ENCODE assay signal across 8 mouse cellular contexts in the genomic region with DNA sequence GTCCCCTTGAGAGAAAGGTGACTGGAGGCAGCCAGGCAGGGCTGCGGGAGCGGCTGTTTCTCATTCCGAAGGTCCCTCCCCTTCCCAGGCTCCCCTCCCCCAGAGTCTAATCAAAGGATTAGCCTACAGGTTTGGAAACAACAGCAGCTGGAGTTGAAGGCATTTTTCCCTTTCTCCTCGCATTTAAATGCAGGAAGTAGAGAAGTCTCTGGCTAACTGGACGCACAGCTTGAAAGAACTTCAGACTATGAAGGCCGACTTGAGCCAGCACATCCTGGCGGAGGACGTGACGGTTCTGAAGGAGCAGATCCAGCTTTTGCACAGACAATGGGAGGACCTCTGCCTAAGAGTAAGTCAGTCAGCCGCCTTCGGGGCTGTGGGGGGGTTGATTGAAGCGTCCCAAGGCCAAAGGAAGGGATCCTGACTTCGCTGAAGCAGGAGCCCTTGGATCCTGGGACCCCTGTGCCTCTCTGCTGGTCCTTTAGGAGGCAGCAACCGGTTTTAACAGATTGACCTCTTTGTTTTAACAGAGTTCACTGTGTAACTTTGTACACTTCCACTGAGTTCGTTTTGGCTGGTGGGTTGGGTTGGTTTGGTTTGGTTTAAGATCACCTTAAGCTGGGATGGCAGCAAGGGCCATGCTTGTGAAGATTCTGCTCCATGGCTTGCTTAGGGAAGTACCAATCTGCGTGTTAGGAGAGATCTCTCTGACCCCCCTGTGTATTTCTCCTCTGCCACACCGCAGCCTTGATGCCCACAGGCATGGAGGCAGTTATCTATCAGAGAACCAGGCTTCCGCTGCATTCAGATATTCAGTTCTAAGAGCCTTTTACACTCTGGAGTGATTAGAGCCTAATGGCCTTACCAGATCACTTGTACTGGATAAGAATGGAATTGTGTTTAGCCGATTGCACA.
DNase-seq lines count a peak whose midpoint lies in the region; ATAC-seq and TF ChIP-seq lines count a peak whose summit lies in the region.

No protein-coding gene starts in this region.

- peaks cover 18% of the 10 kb centered on the region for H3K27me3 ChIP-seq in E14TG2a.4 (ENCODE audit: insufficient read depth, low read length)
- no peaks in the 10 kb centered on the region for H3K27me3 ChIP-seq in heart, postnatal 0 days (ENCODE audit: control insufficient read depth, insufficient read depth, low read length)
- no peaks in the 10 kb centered on the region for H3K27me3 ChIP-seq in limb, embryonic 14.5 days (ENCODE audit: control insufficient read depth, insufficient read depth, low read length)

- DNase-seq in embryo, embryonic 11 days = peak; percentile 86
- no peak for DNase-seq in heart, postnatal 0 days (ENCODE audit: low spot score)
- DNase-seq in limb, embryonic 14.5 days (ENCODE audit: low spot score) = peak; percentile 61
- no peak for DNase-seq in ovary, adult 18-20 months (ENCODE audit: low spot score)
- DNase-seq in spleen, postnatal 14 days (ENCODE audit: low spot score in 2 of 2) = no peak
- DNase-seq in Muller cell, postnatal 12 days (ENCODE audit: inconsistent ontology term) = no peak

- H3K4me2 ChIP-seq in heart, postnatal 0 days (ENCODE audit: low read depth, low read length) = peak overlapping the region; percentile 24; the same call in 1 of the 2 replicates
- peak overlapping the region; percentile 45 for H3K4me2 ChIP-seq in limb, embryonic 14.5 days (replicated peaks; ENCODE audit: low read depth, low read length, severe bottlenecking)

- no peak for TF ChIP-seq CTCF in E14TG2a.4 (conservative IDR thresholded peaks at IDR 0.05; ENCODE audit: low read length)
- TF ChIP-seq CTCF in heart, postnatal 0 days (IDR thresholded peaks at IDR 0.05; ENCODE audit: low read depth) = no peak

- TF ChIP-seq EP300 in heart, postnatal 0 days (IDR thresholded peaks at IDR 0.05; ENCODE audit: low read depth) = no peak

- no peak overlapping the region for H3K9ac ChIP-seq in heart, postnatal 0 days (replicated peaks; ENCODE audit: low read depth, low read length)
- peak overlapping the region; percentile 53 for H3K9ac ChIP-seq in limb, embryonic 14.5 days (ENCODE audit: low read depth, low read length, severe bottlenecking)

- no peaks in the 10 kb centered on the region for H3K36me3 ChIP-seq in E14TG2a.4 (ENCODE audit: insufficient read depth, low read length)
- H3K36me3 ChIP-seq in heart, postnatal 0 days (replicated peaks; ENCODE audit: control insufficient read depth, insufficient read depth, low read length) = peaks cover 53% of the 10 kb centered on the region
- H3K36me3 ChIP-seq in limb, embryonic 14.5 days (ENCODE audit: control insufficient read depth, insufficient read depth, low read length) = peaks cover 31% of the 10 kb centered on the region

- H3K9me3 ChIP-seq in E14TG2a.4 (ENCODE audit: low read length) = no peaks in the 10 kb centered on the region
- H3K9me3 ChIP-seq in heart, postnatal 0 days (replicated peaks; ENCODE audit: control insufficient read depth, low read length) = no peaks in the 10 kb centered on the region
- no peaks in the 10 kb centered on the region for H3K9me3 ChIP-seq in limb, embryonic 14.5 days (ENCODE audit: control insufficient read depth, low read length)

- 27% methylated on average over 19 of the region's 19 CpGs for WGBS in heart, postnatal 0 days
- WGBS in limb, embryonic 14.5 days = 7% methylated on average over 19 of the region's 19 CpGs

- peak overlapping the region; percentile 18 for H3K27ac ChIP-seq in heart, postnatal 0 days (ENCODE audit: low read depth)
- H3K27ac ChIP-seq in limb, embryonic 14.5 days (replicated peaks; ENCODE audit: low read depth, low read length) = peak overlapping the region; percentile 73

- peak; percentile 27; the same call in 1 of the 2 replicates for ATAC-seq in heart, postnatal 0 days (ENCODE audit: insufficient read depth, low read depth)
- ATAC-seq in limb, embryonic 14.5 days (ENCODE audit: low FRiP score, low read depth) = peak; percentile 81
- ATAC-seq in frontal cortex, adult (ENCODE audit: low TSS enrichment) = no peak

- TF ChIP-seq POLR2A in limb, embryonic 14.5 days (IDR thresholded peaks at IDR 0.05; ENCODE audit: borderline replicate concordance, extremely low read depth, insufficient read depth, insufficient read length) = no peak

- H3K4me1 ChIP-seq in E14TG2a.4 (replicated peaks; ENCODE audit: low read depth, low read length) = peaks cover 53% of the 10 kb centered on the region
- no peaks in the 10 kb centered on the region; the same call in 1 of the 2 replicates for H3K4me1 ChIP-seq in heart, postnatal 0 days (ENCODE audit: control insufficient read depth, insufficient read depth)
- H3K4me1 ChIP-seq in limb, embryonic 14.5 days (ENCODE audit: control insufficient read depth, insufficient read depth, low read length) = peaks cover 17% of the 10 kb centered on the region

- H3K4me3 ChIP-seq in E14TG2a.4 (replicated peaks; ENCODE audit: low read length) = peak overlapping the region; percentile 69
- 0 out of 2 replicates have a peak overlapping the region, but pooled peaks have one; percentile 0 for H3K4me3 ChIP-seq in heart, postnatal 0 days (ENCODE audit: low read depth, low read length)
- H3K4me3 ChIP-seq in limb, embryonic 14.5 days (replicated peaks; ENCODE audit: low read length) = peak overlapping the region; percentile 32

Comparison
In these comparisons a context has a peak if more than half of its experiments do, and no peak if none do; other contexts are left out.
1. H3K4me3 ChIP-seq: peak in every context shown above with its lines; median percentile 69 in E14TG2a.4; 32 in limb, embryonic 14.5 days; 0 in heart, postnatal 0 days.
2. DNase-seq: peak in embryo, embryonic 11 days (single experiment) and limb, embryonic 14.5 days (single experiment); none in heart, postnatal 0 days (single experiment), ovary, adult 18-20 months (single experiment), spleen, postnatal 14 days (0 of 2) and Muller cell, postnatal 12 days (single experiment).